Mouse (Mus musculus) lung, postnatal 14 days (tissue): ENCODE measurements around the gene Prg4.

Experiments used
- DNase-seq: peaks from one replicate; pipeline ENCODE4 v3.0.0; 2021

Prg4 gene

GRCm38 (mm10) chr1:150466132-150466531 is at the start of gene Prg4:
TSS of gene Prg4 (minus strand) at chr1:150466165.
- DNase-seq, result no peak

- DNase-seq, result no peak
Observed at GRCm38 (mm10) chr1:150513041-150513440, 47.1 kb upstream of the Prg4 start.

GRCm38 (mm10) chr1:150505794-150506193 is 39.8 kb upstream of the Prg4 start:
- DNase-seq, result no peak

- no peak for DNase-seq
Observed at GRCm38 (mm10) chr1:150503321-150503720, 37.4 kb upstream of the Prg4 start.

GRCm38 (mm10) chr1:150498177-150498576 is 32.2 kb upstream of the Prg4 start:
- DNase-seq, result no peak

- peak; percentile 24 for DNase-seq
Observed at GRCm38 (mm10) chr1:150497690-150498089, 31.7 kb upstream of the Prg4 start.

GRCm38 (mm10) chr1:150496626-150497302 is 30.8 kb upstream of the Prg4 start:
- DNase-seq, result no peak

GRCm38 (mm10) chr1:150489148-150489547 is 23.2 kb upstream of the Prg4 start:
- DNase-seq, result no peak

GRCm38 (mm10) chr1:150480674-150481073 is 14.7 kb upstream of the Prg4 start:
- DNase-seq, result peak; percentile 35

GRCm38 (mm10) chr1:150472525-150472924 is 6.6 kb upstream of the Prg4 start:
- no peak for DNase-seq

- no peak for DNase-seq
Observed at GRCm38 (mm10) chr1:150469992-150470391, 4.0 kb upstream of the Prg4 start.

- DNase-seq, result no peak
Observed at GRCm38 (mm10) chr1:150465364-150465763, 601 bp downstream of the Prg4 start.

- DNase-seq, result no peak
Observed at GRCm38 (mm10) chr1:150463691-150464090, 2.3 kb downstream of the Prg4 start.

- no peak for DNase-seq
Observed at GRCm38 (mm10) chr1:150463068-150463467, 2.9 kb downstream of the Prg4 start.

- DNase-seq, result no peak
Observed at GRCm38 (mm10) chr1:150460595-150460994, 5.4 kb downstream of the Prg4 start.

GRCm38 (mm10) chr1:150459599-150459998 is 6.4 kb downstream of the Prg4 start:
- no peak for DNase-seq

- no peak for DNase-seq
Observed at GRCm38 (mm10) chr1:150458977-150459376, 7.0 kb downstream of the Prg4 start.

- DNase-seq, result no peak
Observed at GRCm38 (mm10) chr1:150441731-150442130, 24.2 kb downstream of the Prg4 start.

- no peak for DNase-seq
Observed at GRCm38 (mm10) chr1:150438641-150439040, 27.3 kb downstream of the Prg4 start.

GRCm38 (mm10) chr1:150426216-150426615 is 39.7 kb downstream of the Prg4 start:
- no peak for DNase-seq

GRCm38 (mm10) chr1:150425665-150426064 is 40.3 kb downstream of the Prg4 start:
- no peak for DNase-seq

GRCm38 (mm10) chr1:150418426-150418825 is 47.5 kb downstream of the Prg4 start:
- DNase-seq, result no peak

GRCm38 (mm10) chr1:150416006-150416405 is 50.0 kb downstream of the Prg4 start:
- DNase-seq, result no peak

GRCm38 (mm10) chr1:150409996-150410395 is 56.0 kb downstream of the Prg4 start:
- DNase-seq, result no peak

- no peak for DNase-seq
Observed at GRCm38 (mm10) chr1:150407285-150407684, 58.7 kb downstream of the Prg4 start.
